Mouse (Mus musculus): ENCODE measurements around the gene Ubr2.
A peak's percentile ranks its signal among the peaks of the same experiment; 100 is the strongest.

Gene Ubr2

GRCm38 (mm10) chr17:46926941-46927340 is 83.4 kb downstream of the Ubr2 start:
- no peak for DNase-seq (ENCODE audit: low spot score)

GRCm38 (mm10) chr17:46926192-46926591 is 84.2 kb downstream of the Ubr2 start:
- DNase-seq (ENCODE audit: low spot score), result no peak

GRCm38 (mm10) chr17:46920855-46921254 is 89.5 kb downstream of the Ubr2 start:
- DNase-seq (ENCODE audit: low spot score), result no peak

GRCm38 (mm10) chr17:46918951-46919350 is 91.4 kb downstream of the Ubr2 start:
- no peak for DNase-seq (ENCODE audit: low spot score)

GRCm38 (mm10) chr17:46915129-46915528 is 95.2 kb downstream of the Ubr2 start:
- DNase-seq (ENCODE audit: low spot score), result no peak

- no peak for DNase-seq (ENCODE audit: low spot score)
Measured at GRCm38 (mm10) chr17:46912331-46912730, 98.0 kb downstream of the Ubr2 start.

- DNase-seq (ENCODE audit: low spot score), result no peak
Measured at GRCm38 (mm10) chr17:46910186-46910585, 100.2 kb downstream of the Ubr2 start, which contains the start of gene Prph2. Gene Prph2 (plus strand): TSS chr17:46910459.

GRCm38 (mm10) chr17:46903876-46904490 is 106.4 kb downstream of the Ubr2 start:
- DNase-seq (ENCODE audit: low spot score), result peak; percentile 83

- no peak for DNase-seq (ENCODE audit: low spot score)
Measured at GRCm38 (mm10) chr17:46900941-46901340, 109.4 kb downstream of the Ubr2 start.

GRCm38 (mm10) chr17:46897221-46897950 is 113.0 kb downstream of the Ubr2 start:
- peak; percentile 55 for DNase-seq (ENCODE audit: low spot score)

GRCm38 (mm10) chr17:46895426-46895825 is 114.9 kb downstream of the Ubr2 start:
- DNase-seq (ENCODE audit: low spot score), result peak; percentile 65

GRCm38 (mm10) chr17:46890843-46891594 is 119.3 kb downstream of the Ubr2 start:
- peak; percentile 21 for DNase-seq (ENCODE audit: low spot score)

- peak; percentile 97 for DNase-seq (ENCODE audit: low spot score)
Measured at GRCm38 (mm10) chr17:46890116-46890815, 120.1 kb downstream of the Ubr2 start, which contains the start of gene Tbcc. Gene Tbcc (plus strand): TSS chr17:46890684.

- peak; percentile 75 for DNase-seq (ENCODE audit: low spot score)
Measured at GRCm38 (mm10) chr17:46889450-46890084, 120.8 kb downstream of the Ubr2 start.

- DNase-seq (ENCODE audit: low spot score), result peak; percentile 72
Measured at GRCm38 (mm10) chr17:46888511-46889212, 121.7 kb downstream of the Ubr2 start.

GRCm38 (mm10) chr17:46885910-46886643 is 124.3 kb downstream of the Ubr2 start:
- no peak for DNase-seq (ENCODE audit: low spot score)

- no peak for DNase-seq (ENCODE audit: low spot score)
Measured at GRCm38 (mm10) chr17:46885218-46885909, 125.0 kb downstream of the Ubr2 start.

- no peak for DNase-seq (ENCODE audit: low spot score)
Measured at GRCm38 (mm10) chr17:46884766-46885165, 125.6 kb downstream of the Ubr2 start.

- DNase-seq (ENCODE audit: low spot score), result no peak
Measured at GRCm38 (mm10) chr17:46883107-46883506, 127.2 kb downstream of the Ubr2 start.

GRCm38 (mm10) chr17:46881728-46882127 is 128.6 kb downstream of the Ubr2 start:
- DNase-seq (ENCODE audit: low spot score), result no peak
